Mouse (Mus musculus) layer of hippocampus, postnatal 14 days (tissue): ENCODE measurements around the gene Chrnb2. TPM values are rescaled to one million over a fixed set of nuclear protein-coding genes. Genes with fewer than 3 reads are reported as not detected.
"Not testable (repeated sequence)": the region's sequence is repeated elsewhere in the genome, so short reads cannot be mapped to it uniquely, and the experiment has no call there.

Experiments
- DNase-seq, 2 experiments: peaks; one replicate each; pipeline ENCODE4 v3.0.0; 2021 to 2022; ENCODE audit warnings: low spot score in 2 of 2, mixed read lengths in 1 of 2
- long read RNA-seq, 2 experiments: library from polyadenylated mRNA; stranded (forward); transcript quantifications; one replicate each; pipeline ENCODE4 v2.0.0; 2021
- total RNA-seq, 2 experiments: library from RNA; stranded (reverse); gene quantifications; 2 replicates each; pipeline ENCODE4 v1.2.3; 2021

Gene Chrnb2
- 10 to 100 TPM; 27.5 to 28.0 TPM for total RNA-seq
- long read RNA-seq, experiment 1, full-length matches to known transcripts, result 3 of 27 reads
- long read RNA-seq, experiment 1, partial matches to known transcripts, result 16 of 27 reads
- long read RNA-seq, experiment 1, other reads (novel, unspliced or antisense), result 8 of 27 reads
- long read RNA-seq, experiment 2, full-length matches to known transcripts, result 6 of 22 reads
- long read RNA-seq, experiment 2, partial matches to known transcripts, result 9 of 22 reads
- long read RNA-seq, experiment 2, other reads (novel, unspliced or antisense), result 7 of 22 reads

- peak; percentile 65 to 67 for DNase-seq
Observed at GRCm38 (mm10) chr3:89764119-89764724, at the start of gene Chrnb2. Gene Chrnb2 (minus strand): TSS chr3:89764632.

GRCm38 (mm10) chr3:89814051-89814450, 49.6 kb upstream of the Chrnb2 start:
- no peak for DNase-seq

GRCm38 (mm10) chr3:89812166-89812565, 47.7 kb upstream of the Chrnb2 start:
- DNase-seq, result no peak

- no peak for DNase-seq
Observed at GRCm38 (mm10) chr3:89810841-89811240, 46.4 kb upstream of the Chrnb2 start.

- DNase-seq, result no peak
Observed at GRCm38 (mm10) chr3:89808638-89809037, 44.2 kb upstream of the Chrnb2 start.

GRCm38 (mm10) chr3:89807881-89808280, 43.4 kb upstream of the Chrnb2 start:
- no peak for DNase-seq

GRCm38 (mm10) chr3:89807171-89807570, 42.7 kb upstream of the Chrnb2 start:
- DNase-seq, result no peak

GRCm38 (mm10) chr3:89806751-89807150, 42.3 kb upstream of the Chrnb2 start:
- DNase-seq, result no peak

- DNase-seq, result no peak
Observed at GRCm38 (mm10) chr3:89805179-89805578, 40.7 kb upstream of the Chrnb2 start.

GRCm38 (mm10) chr3:89802876-89803275, 38.4 kb upstream of the Chrnb2 start:
- no peak for DNase-seq

- no peak for DNase-seq
Observed at GRCm38 (mm10) chr3:89801507-89801847, 37.0 kb upstream of the Chrnb2 start.

GRCm38 (mm10) chr3:89800774-89801506, 36.5 kb upstream of the Chrnb2 start:
- no peak for DNase-seq

GRCm38 (mm10) chr3:89800078-89800477, 35.6 kb upstream of the Chrnb2 start:
- DNase-seq, result not testable (repeated sequence)

- DNase-seq, result no peak
Observed at GRCm38 (mm10) chr3:89799476-89799875, 35.0 kb upstream of the Chrnb2 start.

GRCm38 (mm10) chr3:89798518-89798917, 34.1 kb upstream of the Chrnb2 start:
- DNase-seq, result no peak

- DNase-seq, result no peak
Observed at GRCm38 (mm10) chr3:89796358-89796757, 31.9 kb upstream of the Chrnb2 start.

- DNase-seq, result no peak
Observed at GRCm38 (mm10) chr3:89795746-89796145, 31.3 kb upstream of the Chrnb2 start.

- no peak for DNase-seq
Observed at GRCm38 (mm10) chr3:89794616-89795015, 30.2 kb upstream of the Chrnb2 start.

GRCm38 (mm10) chr3:89788680-89789352, 24.4 kb upstream of the Chrnb2 start:
- no peak for DNase-seq

- DNase-seq, result no peak
Observed at GRCm38 (mm10) chr3:89786275-89786674, 21.8 kb upstream of the Chrnb2 start.

- DNase-seq, result peak; percentile 67 to 74
Observed at GRCm38 (mm10) chr3:89784991-89785753, 20.7 kb upstream of the Chrnb2 start.
